7 mouse cellular contexts compared by ENCODE assay signal in the genomic region with DNA sequence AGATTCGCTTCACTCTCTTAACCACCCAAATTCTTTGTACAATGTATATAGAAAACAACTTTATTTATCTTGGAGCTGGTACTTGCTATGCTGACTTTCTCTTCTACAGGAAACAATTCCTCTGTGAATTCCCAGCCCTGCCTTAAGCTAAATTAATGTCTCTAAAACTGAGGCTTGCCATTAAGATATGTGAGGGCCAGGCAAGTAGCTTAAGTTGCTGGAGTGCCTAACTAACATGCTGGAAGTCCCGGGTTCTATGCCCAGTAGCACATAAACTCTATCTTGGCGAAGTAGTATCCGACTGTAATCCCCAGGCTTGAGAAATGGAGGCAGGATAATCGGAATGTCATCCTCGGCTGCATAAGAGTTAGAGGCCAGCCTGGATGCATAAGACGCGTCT. TPM values are rescaled to one million over a fixed set of nuclear protein-coding genes. Genes with fewer than 3 reads are reported as not detected.
DNase-seq lines count a peak whose midpoint lies in the region; ATAC-seq lines count a peak whose summit lies in the region.

No protein-coding gene starts in this region.

- DNase-seq in neural tube, embryonic 10.5 days (ENCODE audit: extremely low spot score, low spot score) = no peak
- no peak for DNase-seq in forebrain, embryonic 11.5 days (ENCODE audit: low spot score)
- no peak for DNase-seq in cerebellum, adult 11 months
- DNase-seq in Muller cell, postnatal 12 days (ENCODE audit: inconsistent ontology term) = no peak

- H3K27me3 ChIP-seq in neural tube, embryonic 12.5 days (replicated peaks) = no peaks in the 10 kb centered on the region
- H3K27me3 ChIP-seq in forebrain, embryonic 11.5 days (ENCODE audit: control insufficient read depth, insufficient read depth, low read length) = no peaks in the 10 kb centered on the region
- no peaks in the 10 kb centered on the region for H3K27me3 ChIP-seq in limb, embryonic 13.5 days
- H3K27me3 ChIP-seq in stomach, embryonic 16.5 days (ENCODE audit: control insufficient read depth, insufficient read depth, low read length) = no peaks in the 10 kb centered on the region

- no peak overlapping the region for H3K27ac ChIP-seq in neural tube, embryonic 12.5 days
- H3K27ac ChIP-seq in forebrain, embryonic 11.5 days (ENCODE audit: low read depth, low read length) = no peak overlapping the region
- no peak overlapping the region for H3K27ac ChIP-seq in limb, embryonic 13.5 days
- H3K27ac ChIP-seq in stomach, embryonic 16.5 days (ENCODE audit: low read length) = no peak overlapping the region

- ATAC-seq in neural tube, embryonic 12.5 days (ENCODE audit: low FRiP score, low read depth) = no peak
- ATAC-seq in forebrain, embryonic 11.5 days (replicated peaks; ENCODE audit: low FRiP score) = no peak
- no peak for ATAC-seq in limb, embryonic 13.5 days (ENCODE audit: low FRiP score, low read depth)
- ATAC-seq in stomach, embryonic 16.5 days (ENCODE audit: insufficient read depth, low FRiP score) = no peak

- H3K4me3 ChIP-seq in neural tube, embryonic 12.5 days = no peak overlapping the region
- H3K4me3 ChIP-seq in forebrain, embryonic 11.5 days (ENCODE audit: low read depth, low read length) = peak overlapping the region; percentile 51; the same call in 1 of the 2 replicates
- peak overlapping the region; percentile 79; the same call in 1 of the 2 replicates for H3K4me3 ChIP-seq in limb, embryonic 13.5 days
- peak overlapping the region; percentile 17 for H3K4me3 ChIP-seq in stomach, embryonic 16.5 days (replicated peaks; ENCODE audit: low read length)

- H3K4me1 ChIP-seq in neural tube, embryonic 12.5 days = peaks cover 9% of the 10 kb centered on the region; the same call in 1 of the 2 replicates
- peaks cover 2% of the 10 kb centered on the region; the same call in 1 of the 2 replicates for H3K4me1 ChIP-seq in forebrain, embryonic 11.5 days (replicated peaks; ENCODE audit: control insufficient read depth, insufficient read depth, low read length)
- peaks cover 11% of the 10 kb centered on the region; the same call in 1 of the 2 replicates for H3K4me1 ChIP-seq in limb, embryonic 13.5 days
- H3K4me1 ChIP-seq in stomach, embryonic 16.5 days (ENCODE audit: control insufficient read depth, insufficient read depth, low read length) = 0 out of 2 replicates have a peak, but pooled peaks cover 6% of the 10 kb centered on the region

- peak overlapping the region; percentile 66 for H3K4me2 ChIP-seq in neural tube, embryonic 12.5 days (replicated peaks)
- no peak overlapping the region for H3K4me2 ChIP-seq in forebrain, embryonic 11.5 days (ENCODE audit: low read depth, low read length, severe bottlenecking)
- peak overlapping the region; percentile 85 for H3K4me2 ChIP-seq in limb, embryonic 13.5 days (replicated peaks)
- peak overlapping the region; percentile 59 for H3K4me2 ChIP-seq in stomach, embryonic 16.5 days (ENCODE audit: low read depth, low read length)

- no peak overlapping the region for H3K9ac ChIP-seq in neural tube, embryonic 12.5 days
- no peak overlapping the region for H3K9ac ChIP-seq in forebrain, embryonic 11.5 days (ENCODE audit: low read length)
- H3K9ac ChIP-seq in limb, embryonic 13.5 days = no peak overlapping the region
- 0 out of 2 replicates have a peak overlapping the region, but pooled peaks have one; percentile 21 for H3K9ac ChIP-seq in stomach, embryonic 16.5 days (ENCODE audit: low read length)

- WGBS in neural tube, embryonic 12.5 days = 38% methylated on average over 8 of the region's 8 CpGs
- WGBS in forebrain, embryonic 11.5 days = 41% methylated on average over 8 of the region's 8 CpGs
- 37% methylated on average over 8 of the region's 8 CpGs for WGBS in limb, embryonic 13.5 days
- WGBS in stomach, embryonic 16.5 days = 31% methylated on average over 8 of the region's 8 CpGs

- H3K36me3 ChIP-seq in neural tube, embryonic 12.5 days = no peaks in the 10 kb centered on the region
- no peaks in the 10 kb centered on the region for H3K36me3 ChIP-seq in forebrain, embryonic 11.5 days (ENCODE audit: control insufficient read depth, insufficient read depth, low read length)
- no peaks in the 10 kb centered on the region for H3K36me3 ChIP-seq in limb, embryonic 13.5 days
- no peaks in the 10 kb centered on the region for H3K36me3 ChIP-seq in stomach, embryonic 16.5 days (ENCODE audit: control insufficient read depth, insufficient read depth, low read length)

- H3K9me3 ChIP-seq in neural tube, embryonic 12.5 days = no peaks in the 10 kb centered on the region
- H3K9me3 ChIP-seq in forebrain, embryonic 11.5 days (ENCODE audit: control insufficient read depth, low read length) = no peaks in the 10 kb centered on the region
- no peaks in the 10 kb centered on the region for H3K9me3 ChIP-seq in limb, embryonic 13.5 days
- H3K9me3 ChIP-seq in stomach, embryonic 16.5 days (replicated peaks; ENCODE audit: control insufficient read depth, low read length) = no peaks in the 10 kb centered on the region

RNA-seq across cellular contexts. Expression of a gene that starts 0.5 kb away (rescaled TPM):
- polyA plus RNA-seq in neural tube, embryonic 12.5 days (2016; fragmentation: Nextera tagmentation; extraction: Ambion mirVana) = 45.3 and 46.4 TPM in 2 replicates
- 50.6 and 55.8 TPM in 2 replicates for polyA plus RNA-seq in forebrain, embryonic 11.5 days (2014; fragmentation: Nextera tagmentation; extraction: Ambion mirVana)
- polyA plus RNA-seq in limb, embryonic 13.5 days (2015; fragmentation: Nextera tagmentation; extraction: Ambion mirVana) = 33.3 and 36.8 TPM in 2 replicates
- 43.6 TPM in 2 replicates for polyA plus RNA-seq in stomach, embryonic 16.5 days (2015; fragmentation: Nextera tagmentation; extraction: Ambion mirVana)

RNA-seq across cellular contexts. Expression of a gene that starts 20.7 kb away (rescaled TPM):
- polyA plus RNA-seq in neural tube, embryonic 12.5 days (2016; fragmentation: Nextera tagmentation; extraction: Ambion mirVana) = 87.2 and 89.4 TPM in 2 replicates
- 222 and 228 TPM in 2 replicates for polyA plus RNA-seq in forebrain, embryonic 11.5 days (2014; fragmentation: Nextera tagmentation; extraction: Ambion mirVana)
- 120 and 122 TPM in 2 replicates for polyA plus RNA-seq in limb, embryonic 13.5 days (2015; fragmentation: Nextera tagmentation; extraction: Ambion mirVana)
- polyA plus RNA-seq in stomach, embryonic 16.5 days (2015; fragmentation: Nextera tagmentation; extraction: Ambion mirVana) = 98.1 and 108 TPM in 2 replicates
